7 mouse cellular contexts compared by ENCODE assay signal in genomic region chr4:120032984-120033355, GRCm38 (mm10). TPM values are rescaled to one million over a fixed set of nuclear protein-coding genes. Genes with fewer than 3 reads are reported as not detected.
DNase-seq lines count a peak whose midpoint lies in the region; ATAC-seq lines count a peak whose summit lies in the region.

No protein-coding gene starts in this region.

- under 1% methylated on average over 38 of the region's 38 CpGs for WGBS in embryonic facial prominence, embryonic 12.5 days
- under 1% methylated on average over 37 of the region's 38 CpGs for WGBS in midbrain, embryonic 12.5 days

- no peak overlapping the region for H3K27ac ChIP-seq in embryonic facial prominence, embryonic 12.5 days
- H3K27ac ChIP-seq in midbrain, embryonic 12.5 days (replicated peaks), result no peak overlapping the region

- peak overlapping the region; percentile 93 for H3K4me2 ChIP-seq in embryonic facial prominence, embryonic 12.5 days (replicated peaks)
- H3K4me2 ChIP-seq in midbrain, embryonic 12.5 days (replicated peaks), result peak overlapping the region; percentile 85

- no peaks in the 10 kb centered on the region for H3K36me3 ChIP-seq in embryonic facial prominence, embryonic 12.5 days
- no peaks in the 10 kb centered on the region for H3K36me3 ChIP-seq in midbrain, embryonic 12.5 days

- H3K4me3 ChIP-seq in embryonic facial prominence, embryonic 12.5 days, result peak overlapping the region; percentile 45
- peak overlapping the region; percentile 51 for H3K4me3 ChIP-seq in midbrain, embryonic 12.5 days

- H3K4me1 ChIP-seq in embryonic facial prominence, embryonic 12.5 days, result peaks cover 5% of the 10 kb centered on the region; the same call in 1 of the 2 replicates
- peaks cover 6% of the 10 kb centered on the region; the same call in 1 of the 2 replicates for H3K4me1 ChIP-seq in midbrain, embryonic 12.5 days

- peak overlapping the region; percentile 54 for H3K9ac ChIP-seq in embryonic facial prominence, embryonic 12.5 days
- no peak overlapping the region; the same call in 1 of the 2 replicates for H3K9ac ChIP-seq in midbrain, embryonic 12.5 days (replicated peaks)

- peak; percentile 52 to 66 for DNase-seq in left cerebral cortex, adult 18-20 months (ENCODE audit: low spot score in 2 of 2)
- no peak for DNase-seq in left cerebral cortex, adult 11 months (ENCODE audit: low spot score)
- DNase-seq in Muller cell, postnatal 12 days (ENCODE audit: inconsistent ontology term), result peak; percentile 65
- DNase-seq in ovary, postnatal 36 days (ENCODE audit: low spot score), result no peak

- 0 out of 2 replicates have a peak, but pooled peaks have one; percentile 13 for ATAC-seq in embryonic facial prominence, embryonic 12.5 days (ENCODE audit: insufficient number of reproducible peaks, insufficient read depth, low FRiP score, low TSS enrichment)
- ATAC-seq in inflammation-experienced regulatory T-cells, adult 6 months, result peak; percentile 8
- 0 out of 2 replicates have a peak, but pooled peaks have one; percentile 20 for ATAC-seq in midbrain, embryonic 12.5 days (ENCODE audit: low FRiP score, low read depth)

- no peaks in the 10 kb centered on the region for H3K9me3 ChIP-seq in embryonic facial prominence, embryonic 12.5 days
- no peaks in the 10 kb centered on the region for H3K9me3 ChIP-seq in midbrain, embryonic 12.5 days

- H3K27me3 ChIP-seq in embryonic facial prominence, embryonic 12.5 days, result peaks cover 58% of the 10 kb centered on the region
- H3K27me3 ChIP-seq in midbrain, embryonic 12.5 days, result peaks cover 79% of the 10 kb centered on the region

RNA-seq across cellular contexts. Expression of gene AL607142.1, which starts 31.8 kb away (rescaled TPM):
- total RNA-seq in left cerebral cortex, adult 18-20 months (2021), result not detected
- polyA plus RNA-seq in embryonic facial prominence, embryonic 12.5 days (2016; fragmentation: Nextera tagmentation; extraction: Ambion mirVana), result not detected in 2 replicates
- not detected for polyA plus RNA-seq in inflammation-experienced regulatory T-cells, adult 6 months (2017; shearing (Covaris generic))
- polyA plus RNA-seq in midbrain, embryonic 12.5 days (2016; fragmentation: Nextera tagmentation; extraction: Ambion mirVana), result not detected in 2 replicates

Comparison
In these comparisons a context has a peak if more than half of its experiments do, and no peak if none do; other contexts are left out.
1. DNase-seq: peak in left cerebral cortex, adult 18-20 months (2 of 2) and Muller cell, postnatal 12 days (single experiment); none in left cerebral cortex, adult 11 months (single experiment) and ovary, postnatal 36 days (single experiment).
2. Peak in every context shown above with its lines, with median percentiles within 50 percentile points of each other: ATAC-seq.